Mouse (Mus musculus) urinary bladder, postnatal 36 days (tissue): ENCODE measurements around the gene Rhbdd1.

Experiments
- DNase-seq, 2 experiments: peaks; one replicate each; pipeline ENCODE4 v3.0.0; 2022; ENCODE audit warnings: low spot score in 2 of 2, mixed read lengths in 1 of 2

Gene Rhbdd1

GRCm38 (mm10) chr1:82432919-82433648 lies 116.8 kb downstream of the Rhbdd1 start:
- DNase-seq, result peak; percentile 51 to 65

- DNase-seq, result no peak
Measured at GRCm38 (mm10) chr1:82433649-82434005, 117.4 kb downstream of the Rhbdd1 start.

- DNase-seq, result no peak
Measured at GRCm38 (mm10) chr1:82437273-82437672, 121.0 kb downstream of the Rhbdd1 start.

GRCm38 (mm10) chr1:82440123-82440522 lies 123.9 kb downstream of the Rhbdd1 start:
- no peak for DNase-seq

- DNase-seq, result no peak
Measured at GRCm38 (mm10) chr1:82443517-82443916, 127.3 kb downstream of the Rhbdd1 start.

GRCm38 (mm10) chr1:82446049-82446448 lies 129.8 kb downstream of the Rhbdd1 start:
- DNase-seq, result no peak

- no peak for DNase-seq
Measured at GRCm38 (mm10) chr1:82449851-82450250, 133.6 kb downstream of the Rhbdd1 start.

GRCm38 (mm10) chr1:82451927-82452651 lies 135.8 kb downstream of the Rhbdd1 start:
- DNase-seq, result no peak

GRCm38 (mm10) chr1:82454031-82454430 lies 137.8 kb downstream of the Rhbdd1 start:
- DNase-seq, result no peak

- no peak for DNase-seq
Measured at GRCm38 (mm10) chr1:82459350-82459749, 143.1 kb downstream of the Rhbdd1 start.

GRCm38 (mm10) chr1:82459926-82460325 lies 143.7 kb downstream of the Rhbdd1 start:
- no peak for DNase-seq

- DNase-seq, result no peak
Measured at GRCm38 (mm10) chr1:82461041-82461440, 144.8 kb downstream of the Rhbdd1 start.

- no peak for DNase-seq
Measured at GRCm38 (mm10) chr1:82465321-82465853, 149.1 kb downstream of the Rhbdd1 start.

- no peak for DNase-seq
Measured at GRCm38 (mm10) chr1:82468872-82469271, 152.6 kb downstream of the Rhbdd1 start.

GRCm38 (mm10) chr1:82470516-82471225 lies 154.4 kb downstream of the Rhbdd1 start:
- DNase-seq, result no peak

GRCm38 (mm10) chr1:82473467-82473866 lies 157.2 kb downstream of the Rhbdd1 start:
- no peak for DNase-seq

GRCm38 (mm10) chr1:82474461-82474961 lies 158.3 kb downstream of the Rhbdd1 start:
- DNase-seq, result peak in 1 of 2 experiments; percentile 23

GRCm38 (mm10) chr1:82475254-82475653 lies 159.0 kb downstream of the Rhbdd1 start:
- DNase-seq, result no peak

GRCm38 (mm10) chr1:82475821-82476220 lies 159.6 kb downstream of the Rhbdd1 start:
- DNase-seq, result no peak

- no peak for DNase-seq
Measured at GRCm38 (mm10) chr1:82476256-82476655, 160.0 kb downstream of the Rhbdd1 start.

- DNase-seq, result no peak
Measured at GRCm38 (mm10) chr1:82476746-82477145, 160.5 kb downstream of the Rhbdd1 start.
